Comparison of ENCODE assay signal across 8 mouse cellular contexts in the genomic region with DNA sequence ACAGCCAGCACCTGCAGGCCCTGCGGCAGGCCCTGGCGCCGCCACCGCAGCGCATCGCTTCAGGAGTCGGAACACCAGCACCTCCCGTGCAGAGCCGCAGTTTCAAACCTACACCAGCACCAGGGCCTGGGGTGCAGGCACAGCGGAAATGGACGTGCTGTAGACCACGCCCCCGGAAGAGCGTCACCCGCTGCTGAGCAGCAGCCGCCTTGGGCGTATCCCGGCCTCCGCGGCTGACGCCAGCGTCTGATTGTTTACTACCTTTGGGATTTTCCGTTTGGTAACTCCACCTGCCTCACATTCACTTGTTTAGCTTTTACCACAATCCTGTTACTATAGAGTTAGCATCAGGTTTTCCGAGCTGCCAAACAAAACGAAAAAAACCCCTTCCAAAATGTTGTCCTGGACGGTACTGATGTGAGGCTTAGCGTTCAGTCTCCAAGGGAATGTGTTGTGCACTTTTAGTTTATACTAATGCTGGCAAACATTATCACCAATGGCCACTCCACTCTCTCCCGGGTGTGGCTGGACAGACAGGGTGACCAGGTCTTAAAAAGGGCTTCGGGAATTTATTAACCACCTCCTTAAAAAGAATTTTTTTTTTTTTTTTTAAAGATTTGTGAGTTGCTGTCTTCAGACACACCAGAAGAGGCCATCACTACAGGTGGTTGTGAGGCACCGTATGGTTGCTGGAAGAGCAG. TPM values are rescaled to one million over a fixed set of nuclear protein-coding genes. Genes with fewer than 3 reads are reported as not detected.
DNase-seq lines count a peak whose midpoint lies in the region; ATAC-seq and TF ChIP-seq lines count a peak whose summit lies in the region.

A gene (minus strand): TSS at position 150 of the 701 bp plus-strand sequence.

- peak within 1 kb of the TSS; percentile 75 for H3K9ac ChIP-seq in lung, postnatal 0 days (replicated peaks; ENCODE audit: low read depth)

- H3K4me3 ChIP-seq in hindbrain, embryonic 10.5 days: peak within 1 kb of the TSS; percentile 75
- H3K4me3 ChIP-seq in lung, postnatal 0 days (ENCODE audit: low read depth, low read length): peak within 1 kb of the TSS; percentile 68

- peak; percentile 98 for ATAC-seq in frontal cortex, adult (ENCODE audit: low TSS enrichment)
- peak; percentile 98 for ATAC-seq in lung, postnatal 0 days

- no peaks in the 10 kb centered on the region for H3K27me3 ChIP-seq in hindbrain, embryonic 10.5 days (ENCODE audit: insufficient read depth, poor library complexity, severe bottlenecking)
- H3K27me3 ChIP-seq in lung, postnatal 0 days (replicated peaks; ENCODE audit: insufficient read depth, low read length): no peaks in the 10 kb centered on the region

- H3K9me3 ChIP-seq in hindbrain, embryonic 10.5 days: no peaks in the 10 kb centered on the region
- no peaks in the 10 kb centered on the region for H3K9me3 ChIP-seq in lung, postnatal 0 days (ENCODE audit: low read length)

- peaks cover 70% of the 10 kb centered on the region for H3K36me3 ChIP-seq in hindbrain, embryonic 10.5 days
- H3K36me3 ChIP-seq in lung, postnatal 0 days (ENCODE audit: insufficient read depth, low read length): peaks cover 33% of the 10 kb centered on the region; the same call in 1 of the 2 replicates

- TF ChIP-seq CTCF in lung, postnatal 0 days (IDR thresholded peaks at IDR 0.05): peak; percentile 4; the same call in 1 of the 2 replicates

- DNase-seq in MEL-GATA-1-ER (ENCODE audit: extremely low read depth, low read depth): peak; percentile 86
- peak; percentile 84 for DNase-seq in cerebellum, adult 8-10 months
- peak; percentile 92 for DNase-seq in hindbrain, embryonic 10.5 days (ENCODE audit: low spot score)
- peak; percentile 94 for DNase-seq in layer of hippocampus, adult 9-11 months
- DNase-seq in lung, postnatal 0 days (ENCODE audit: low spot score): peak; percentile 98
- DNase-seq in ovary, postnatal 14 days (ENCODE audit: low spot score): peak; percentile 85
- DNase-seq in thymus, postnatal 14 days: peak; percentile 94

- H3K27ac ChIP-seq in hindbrain, embryonic 10.5 days: peak within 1 kb of the TSS; percentile 91
- peak within 1 kb of the TSS; percentile 95 for H3K27ac ChIP-seq in lung, postnatal 0 days (ENCODE audit: low read length)

- H3K4me1 ChIP-seq in hindbrain, embryonic 10.5 days (replicated peaks): peaks cover 14% of the 10 kb centered on the region; the same call in 1 of the 2 replicates
- H3K4me1 ChIP-seq in lung, postnatal 0 days (ENCODE audit: insufficient read depth, low read depth, low read length): peaks cover 7% of the 10 kb centered on the region; the same call in 1 of the 2 replicates

- WGBS in hindbrain, embryonic 10.5 days: 2% methylated on average over 30 of the region's 30 CpGs
- WGBS in lung, postnatal 0 days: 1% methylated on average over 30 of the region's 30 CpGs

- peak; percentile 67; the same call in 1 of the 2 replicates for TF ChIP-seq EP300 in lung, postnatal 0 days (IDR thresholded peaks at IDR 0.05)

- H3K4me2 ChIP-seq in lung, postnatal 0 days (replicated peaks; ENCODE audit: low read depth, low read length): peak within 1 kb of the TSS; percentile 91

RNA-seq across cellular contexts. Expression of the gene that starts here (rescaled TPM):
- polyA plus RNA-seq in hindbrain, embryonic 10.5 days (2016; fragmentation: Nextera tagmentation; extraction: Ambion mirVana): 8.1 and 10.1 TPM in 2 replicates
- polyA plus RNA-seq in lung, postnatal 0 days (2015; fragmentation: Nextera tagmentation; extraction: Ambion mirVana): 9.0 and 9.1 TPM in 2 replicates

Comparison
In these comparisons a context has a peak if more than half of its experiments do, and no peak if none do; other contexts are left out.
1. Peak in every context shown above with its lines: DNase-seq, ATAC-seq, H3K4me3 ChIP-seq and H3K27ac ChIP-seq.